ENCODE assay signal across 8 mouse cellular contexts in genomic region chr17:78834856-78835835, GRCm38 (mm10). TPM values are rescaled to one million over a fixed set of nuclear protein-coding genes. Genes with fewer than 3 reads are reported as not detected.
A peak's percentile ranks its signal among the peaks of the same experiment; 100 is the strongest.
DNase-seq lines count a peak whose midpoint lies in the region; ATAC-seq and TF ChIP-seq lines count a peak whose summit lies in the region.

TSS of gene Heatr5b (minus strand) at chr17:78835364.
TSS of gene Gpatch11 (plus strand) at chr17:78835567.

- peaks cover 2% of the 10 kb centered on the region; the same call in 1 of the 2 replicates for H3K79me2 ChIP-seq in heart, adult 2 months (replicated peaks; ENCODE audit: control insufficient read depth, insufficient read depth, low read length)

- intact Hi-C loops in heart, adult 2 months (cut with DNase I) = loop anchor here (5.0 kb wide), 1 partner anchor 102 kb away; the partner anchor contains the start of genes Cebpz and Ndufaf7

- H3K9me3 ChIP-seq in embryonic facial prominence, embryonic 14.5 days (ENCODE audit: control insufficient read depth, low read length) = no peaks in the 10 kb centered on the region
- no peaks in the 10 kb centered on the region for H3K9me3 ChIP-seq in limb, embryonic 13.5 days
- no peaks in the 10 kb centered on the region for H3K9me3 ChIP-seq in midbrain, embryonic 16.5 days (replicated peaks; ENCODE audit: control insufficient read depth, low read length, poor library complexity, severe bottlenecking)

- WGBS in embryonic facial prominence, embryonic 14.5 days = under 1% methylated on average over 61 of the region's 81 CpGs
- WGBS in heart, adult 2 months = under 1% methylated on average over 81 of the region's 81 CpGs
- under 1% methylated on average over 81 of the region's 81 CpGs for WGBS in limb, embryonic 13.5 days
- under 1% methylated on average over 81 of the region's 81 CpGs for WGBS in midbrain, embryonic 16.5 days

- peaks cover 35% of the 10 kb centered on the region for H3K36me3 ChIP-seq in embryonic facial prominence, embryonic 14.5 days (ENCODE audit: control insufficient read depth, insufficient read depth, low read length)
- no peaks in the 10 kb centered on the region for H3K36me3 ChIP-seq in heart, adult 2 months (ENCODE audit: control insufficient read depth, insufficient read depth, low read length)
- H3K36me3 ChIP-seq in limb, embryonic 13.5 days = peaks cover 32% of the 10 kb centered on the region
- H3K36me3 ChIP-seq in midbrain, embryonic 16.5 days (ENCODE audit: control insufficient read depth, insufficient read depth, low read length) = peaks cover 12% of the 10 kb centered on the region

- peak; percentile 98 for ATAC-seq in embryonic facial prominence, embryonic 14.5 days (ENCODE audit: low read depth)
- peak; percentile 99 for ATAC-seq in limb, embryonic 13.5 days (ENCODE audit: low FRiP score, low read depth)
- ATAC-seq in midbrain, embryonic 16.5 days = peak; percentile 99

- peak; percentile 99 for DNase-seq in 3T3-L1 (ENCODE audit: low read depth, low spot score)
- peak; percentile 94 to 98 for DNase-seq in adrenal gland, postnatal 4 days (ENCODE audit: low spot score in 2 of 2)
- peak; percentile 99 for DNase-seq in embryonic facial prominence, embryonic 14.5 days (ENCODE audit: low spot score)
- peak; percentile 97 to 99 for DNase-seq in heart, adult 2 months
- peak; percentile 97 for DNase-seq in kidney, adult 8-10 months
- peak; percentile 95 to 100 for DNase-seq in spleen, postnatal 10 days (ENCODE audit: low spot score in 2 of 2)

- H3K4me3 ChIP-seq in embryonic facial prominence, embryonic 14.5 days (ENCODE audit: low read depth, low read length) = peak within 1 kb of the TSS; percentile 85
- peak within 1 kb of the TSS; percentile 97 for H3K4me3 ChIP-seq in heart, adult 2 months
- H3K4me3 ChIP-seq in limb, embryonic 13.5 days = peak within 1 kb of the TSS; percentile 83
- peak within 1 kb of the TSS; percentile 89 for H3K4me3 ChIP-seq in midbrain, embryonic 16.5 days (ENCODE audit: low read depth, low read length)

- peak within 1 kb of the TSS; percentile 90 for H3K9ac ChIP-seq in embryonic facial prominence, embryonic 14.5 days (ENCODE audit: low read depth, low read length)
- peak within 1 kb of the TSS; percentile 85 for H3K9ac ChIP-seq in heart, adult 2 months (ENCODE audit: low read depth, low read length)
- peak within 1 kb of the TSS; percentile 95 for H3K9ac ChIP-seq in limb, embryonic 13.5 days
- peak within 1 kb of the TSS; percentile 93 for H3K9ac ChIP-seq in midbrain, embryonic 16.5 days (ENCODE audit: low read depth, low read length)

- peak within 1 kb of the TSS; percentile 81 for H3K27ac ChIP-seq in embryonic facial prominence, embryonic 14.5 days (replicated peaks; ENCODE audit: low read depth, low read length)
- peak within 1 kb of the TSS; percentile 88 for H3K27ac ChIP-seq in heart, adult 2 months
- peak within 1 kb of the TSS; percentile 87 for H3K27ac ChIP-seq in limb, embryonic 13.5 days
- H3K27ac ChIP-seq in midbrain, embryonic 16.5 days (ENCODE audit: low read length) = peak within 1 kb of the TSS; percentile 87

- no peaks in the 10 kb centered on the region for H3K4me1 ChIP-seq in embryonic facial prominence, embryonic 14.5 days (ENCODE audit: control insufficient read depth, insufficient read depth, low read length)
- H3K4me1 ChIP-seq in heart, adult 2 months (ENCODE audit: control insufficient read depth, insufficient read depth, low read length) = 0 out of 2 replicates have a peak, but pooled peaks cover 2% of the 10 kb centered on the region
- peaks cover 8% of the 10 kb centered on the region for H3K4me1 ChIP-seq in limb, embryonic 13.5 days
- H3K4me1 ChIP-seq in midbrain, embryonic 16.5 days (ENCODE audit: control insufficient read depth, insufficient read depth, low read length) = peaks cover 21% of the 10 kb centered on the region

- no peak for TF ChIP-seq CTCF in heart, adult 2 months (IDR thresholded peaks at IDR 0.05)

- peak within 1 kb of the TSS; percentile 96 for H3K4me2 ChIP-seq in embryonic facial prominence, embryonic 14.5 days (ENCODE audit: low read depth, low read length)
- peak within 1 kb of the TSS; percentile 88 for H3K4me2 ChIP-seq in limb, embryonic 13.5 days (replicated peaks)
- peak within 1 kb of the TSS; percentile 94 for H3K4me2 ChIP-seq in midbrain, embryonic 16.5 days (ENCODE audit: low read length)

- TF ChIP-seq EP300 in heart, adult 2 months (IDR thresholded peaks at IDR 0.05; ENCODE audit: insufficient read depth, low read depth, low read length) = 0 out of 2 replicates have a peak, but pooled peaks have one; percentile 8

- peak; percentile 94 for TF ChIP-seq POLR2A in heart, adult 2 months (IDR thresholded peaks at IDR 0.05; ENCODE audit: insufficient read depth, low read depth, low read length)

- H3K27me3 ChIP-seq in embryonic facial prominence, embryonic 14.5 days (replicated peaks; ENCODE audit: control insufficient read depth, insufficient read depth, low read length) = no peaks in the 10 kb centered on the region
- no peaks in the 10 kb centered on the region for H3K27me3 ChIP-seq in heart, adult 2 months (ENCODE audit: control insufficient read depth, insufficient read depth, low read length)
- no peaks in the 10 kb centered on the region for H3K27me3 ChIP-seq in limb, embryonic 13.5 days
- H3K27me3 ChIP-seq in midbrain, embryonic 16.5 days (ENCODE audit: control insufficient read depth, insufficient read depth, low read depth, low read length) = no peaks in the 10 kb centered on the region

RNA-seq across cellular contexts. Expression of gene Heatr5b, which starts in this region (rescaled TPM):
- 10 to 100 TPM; 21.4 to 25.3 TPM for total RNA-seq in adrenal gland, postnatal 4 days (2021)
- 12.4 and 14.6 TPM in 2 replicates for polyA plus RNA-seq in embryonic facial prominence, embryonic 14.5 days (2014; fragmentation: Nextera tagmentation; extraction: Ambion mirVana)
- total RNA-seq in heart, adult 2 months (2021) = 10 to 100 TPM; 38.8 to 45.7 TPM
- 27.7 and 57.3 TPM in 2 replicates for polyA plus RNA-seq in heart, adult 2 months (2012; rRNA removed)
- polyA plus RNA-seq in limb, embryonic 13.5 days (2015; fragmentation: Nextera tagmentation; extraction: Ambion mirVana) = 13.2 and 14.3 TPM in 2 replicates
- 20.5 and 23.2 TPM in 2 replicates for polyA plus RNA-seq in midbrain, embryonic 16.5 days (2015; fragmentation: Nextera tagmentation; extraction: Ambion mirVana)

RNA-seq across cellular contexts. Expression of gene Gpatch11, which starts in this region (rescaled TPM):
- total RNA-seq in adrenal gland, postnatal 4 days (2021) = 10 to 100 TPM; 24.8 to 26.2 TPM
- 38.5 and 40.5 TPM in 2 replicates for polyA plus RNA-seq in embryonic facial prominence, embryonic 14.5 days (2014; fragmentation: Nextera tagmentation; extraction: Ambion mirVana)
- total RNA-seq in heart, adult 2 months (2021) = 10 to 100 TPM; 26.4 to 26.9 TPM
- 11.6 and 20.1 TPM in 2 replicates for polyA plus RNA-seq in heart, adult 2 months (2012; rRNA removed)
- 55.4 and 56.9 TPM in 2 replicates for polyA plus RNA-seq in limb, embryonic 13.5 days (2015; fragmentation: Nextera tagmentation; extraction: Ambion mirVana)
- 50.9 and 51.6 TPM in 2 replicates for polyA plus RNA-seq in midbrain, embryonic 16.5 days (2015; fragmentation: Nextera tagmentation; extraction: Ambion mirVana)

Comparison
In these comparisons a context has a peak if more than half of its experiments do, and no peak if none do; other contexts are left out.
1. Peak in every context shown above with its lines: DNase-seq, ATAC-seq, H3K4me3 ChIP-seq and H3K27ac ChIP-seq.